ENCODE assay signal across 18 mouse cellular contexts in genomic region chr14:58323164-58323563, GRCm38 (mm10).
"Had no signal": no experiment of that assay in that cellular context is flagged by ENCODE, and none has a peak within 500 bp of the region (broad histone marks: within the 10 kb centered on the region; RNA-seq: fewer than 3 reads in every experiment).

No protein-coding gene starts in this region.

- H3K9me3 ChIP-seq: heart, embryonic 13.5 days; heart, embryonic 15.5 days; hindbrain, embryonic 13.5 days; hindbrain, embryonic 15.5 days; limb, embryonic 13.5 days; limb, embryonic 15.5 days had no signal

- H3K4me3 ChIP-seq: heart, embryonic 13.5 days; heart, embryonic 15.5 days; hindbrain, embryonic 13.5 days; hindbrain, embryonic 15.5 days; limb, embryonic 13.5 days; limb, embryonic 15.5 days had no signal

- H3K4me2 ChIP-seq: heart, embryonic 11.5 days; heart, embryonic 13.5 days; heart, embryonic 15.5 days; hindbrain, embryonic 13.5 days; hindbrain, embryonic 15.5 days; limb, embryonic 13.5 days; limb, embryonic 15.5 days; liver, embryonic 11.5 days had no signal

- H3K4me1 ChIP-seq: hindbrain, embryonic 13.5 days; hindbrain, embryonic 15.5 days; limb, embryonic 15.5 days had no signal

- DNase-seq: gastrocnemius, postnatal 14 days; gastrocnemius, postnatal 36 days; heart, postnatal 14 days; heart, postnatal 36 days; kidney, adult 11 months; layer of hippocampus, adult 9-11 months; layer of hippocampus, postnatal 36 days; left cerebral cortex, postnatal 4 days had no signal

- H3K27ac ChIP-seq: heart, embryonic 13.5 days; heart, embryonic 15.5 days; hindbrain, embryonic 13.5 days; hindbrain, embryonic 15.5 days; hindbrain, postnatal 0 days; limb, embryonic 13.5 days; limb, embryonic 15.5 days; liver, embryonic 14.5 days had no signal

- H3K36me3 ChIP-seq: heart, embryonic 13.5 days; heart, embryonic 15.5 days; hindbrain, embryonic 13.5 days; hindbrain, embryonic 15.5 days; limb, embryonic 13.5 days; limb, embryonic 15.5 days had no signal

- H3K27me3 ChIP-seq: heart, embryonic 13.5 days; heart, embryonic 15.5 days; hindbrain, embryonic 13.5 days; hindbrain, embryonic 15.5 days; limb, embryonic 13.5 days; limb, embryonic 15.5 days had no signal

- H3K9ac ChIP-seq: heart, embryonic 13.5 days; heart, embryonic 15.5 days; hindbrain, embryonic 13.5 days; hindbrain, embryonic 15.5 days; limb, embryonic 13.5 days; limb, embryonic 15.5 days; liver, embryonic 14.5 days had no signal
